Mouse (Mus musculus) fibroblast of lung, adult 2 months (primary cell): ENCODE measurements around the gene D2hgdh.

Experiments
- DNase-seq: peaks from one replicate; pipeline ENCODE4 v3.0.0-alpha.2; 2011; ENCODE audit warnings: low read depth

D2hgdh gene

DNA sequence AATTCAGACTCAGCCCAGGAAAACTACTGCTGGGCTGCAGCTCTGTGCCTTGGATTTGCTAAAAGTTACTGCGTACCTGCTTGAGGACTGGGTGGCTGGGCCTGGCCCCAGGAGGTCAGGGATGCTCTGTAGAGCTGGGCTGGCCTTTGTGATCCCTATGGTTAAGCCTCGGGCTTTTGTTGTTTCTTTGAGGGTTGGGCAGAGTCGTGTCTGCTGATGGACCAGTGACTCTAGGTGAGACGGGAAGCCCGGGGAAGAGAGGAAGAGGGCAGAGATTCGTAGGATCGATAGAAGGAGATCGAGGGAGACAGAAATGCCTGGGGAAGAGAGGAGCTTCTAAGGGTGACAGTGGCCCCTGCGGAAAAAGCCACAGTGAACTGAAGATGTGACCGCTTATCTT lies at the start of gene D2hgdh:
D2hgdh (plus strand) TSS at position 301 of the 400 bp plus-strand sequence.
- no peak for DNase-seq

DNA sequence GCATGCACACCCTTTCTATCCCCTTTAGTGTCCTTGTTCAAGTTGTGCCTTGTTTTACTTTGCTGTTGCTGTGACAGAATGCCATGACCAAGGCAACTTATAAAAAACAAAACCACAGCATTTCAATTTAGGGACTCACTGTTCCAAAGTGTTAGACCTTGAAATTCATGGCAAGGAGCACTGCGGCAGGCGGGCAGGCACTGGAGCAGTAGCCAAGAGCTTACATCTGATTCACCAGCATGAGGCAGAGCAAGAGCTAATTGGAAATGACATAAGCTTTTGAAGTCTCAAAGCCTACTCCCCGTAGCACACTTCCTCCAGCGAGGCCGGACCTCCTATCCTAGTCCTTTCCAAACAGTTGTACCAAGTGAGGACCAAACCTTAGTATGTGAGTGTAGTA lies 48.0 kb upstream of the D2hgdh start:
- no peak for DNase-seq

DNA sequence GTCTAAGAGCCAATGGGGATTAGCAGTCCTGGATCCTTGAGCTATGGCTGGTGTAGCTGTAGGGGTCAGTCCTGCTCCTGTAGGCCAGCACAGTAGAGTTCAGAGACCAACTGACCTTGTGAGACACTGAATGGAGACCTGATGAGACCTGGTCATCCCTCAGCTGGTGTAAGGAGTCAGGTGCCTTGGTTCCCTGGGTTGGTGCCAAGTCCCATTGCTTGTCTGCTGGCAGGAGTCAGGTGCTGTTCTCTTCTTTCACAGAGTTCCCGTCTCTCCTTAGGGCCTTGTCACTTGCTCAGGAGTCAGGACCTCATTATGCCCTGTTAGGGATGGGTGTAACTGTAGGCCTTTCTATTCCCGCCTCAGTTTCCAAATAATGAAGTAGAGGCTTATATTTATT lies 37.8 kb upstream of the D2hgdh start:
- DNase-seq, result no peak

DNA sequence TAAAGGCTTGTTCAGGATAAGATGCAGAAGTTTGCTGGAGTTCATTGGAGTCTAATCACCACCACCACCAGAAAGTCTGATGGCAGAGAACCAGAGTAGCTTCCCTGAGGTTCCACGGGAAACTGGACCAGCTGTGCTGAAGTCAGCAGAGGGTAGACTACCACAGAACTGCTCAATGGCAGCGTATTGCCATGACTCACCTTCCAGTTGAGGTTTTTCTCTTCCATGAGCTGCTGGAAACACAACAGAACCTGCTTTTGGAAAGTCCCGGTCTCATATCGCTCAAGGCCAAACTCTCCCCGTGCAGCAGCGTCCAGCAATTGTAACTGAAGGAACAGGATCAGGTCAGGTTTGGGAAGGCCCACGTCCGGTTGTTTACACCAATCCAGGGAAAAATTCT lies 30.2 kb upstream of the D2hgdh start:
- DNase-seq, result no peak

DNA sequence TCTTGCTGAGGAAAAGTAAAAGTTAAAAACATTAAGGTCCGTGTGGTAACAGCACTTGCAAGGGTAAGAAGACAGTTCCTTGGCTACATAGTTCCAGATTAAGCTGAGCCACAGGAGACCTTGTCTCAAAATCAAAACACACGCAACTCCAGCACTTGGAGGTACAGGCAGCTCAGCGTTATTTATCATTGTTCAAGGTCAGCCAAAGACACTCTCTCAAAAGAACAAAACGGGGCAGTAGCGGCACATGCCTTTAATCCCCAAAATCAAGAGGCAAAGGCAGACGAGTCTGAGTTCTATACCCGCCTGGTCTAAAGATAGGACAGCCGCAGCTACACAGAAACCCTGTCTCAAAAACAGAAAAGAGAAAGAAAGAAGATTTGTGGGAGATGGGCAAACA lies 28.8 kb upstream of the D2hgdh start:
- no peak for DNase-seq

DNA sequence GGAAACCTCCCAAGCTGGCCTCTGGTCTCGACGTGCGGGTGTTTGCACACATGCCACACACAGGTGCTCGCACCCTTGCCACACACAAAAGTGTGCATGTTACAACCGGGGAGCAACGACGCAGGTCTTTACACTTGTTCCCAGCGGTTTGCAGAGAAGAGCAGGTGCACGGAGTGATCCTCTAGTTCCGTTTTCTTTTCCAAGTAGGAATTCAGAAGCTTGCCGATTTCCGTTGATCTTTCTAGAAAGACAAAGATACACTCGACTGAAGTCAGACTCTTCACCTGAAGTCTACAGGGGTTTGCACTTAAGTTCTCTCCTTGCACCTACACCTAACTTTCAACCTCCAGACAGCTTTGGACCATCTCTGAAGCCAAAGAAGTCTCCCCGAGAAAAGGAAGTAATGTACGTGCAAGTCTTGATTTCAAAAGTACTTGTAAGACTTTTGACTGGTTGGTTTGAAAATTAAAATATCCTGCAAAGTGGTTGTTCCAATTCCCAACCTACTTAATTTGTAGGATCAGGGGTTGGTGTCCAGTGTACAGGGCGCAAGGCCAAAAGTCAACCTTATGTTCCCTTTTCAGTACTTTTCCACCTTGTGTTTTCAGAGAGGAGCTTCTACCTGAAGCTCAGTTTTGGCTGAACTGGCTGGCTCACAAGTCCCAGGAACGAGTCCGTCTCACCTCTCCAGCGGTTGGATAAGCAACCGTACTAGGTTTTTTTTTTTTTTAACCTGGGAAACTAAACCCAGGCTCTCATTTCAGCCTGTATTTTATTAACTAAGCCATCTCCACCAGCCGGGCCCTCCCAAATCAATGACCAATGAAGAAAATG lies 23.8 kb upstream of the D2hgdh start:
- DNase-seq, result no peak

DNA sequence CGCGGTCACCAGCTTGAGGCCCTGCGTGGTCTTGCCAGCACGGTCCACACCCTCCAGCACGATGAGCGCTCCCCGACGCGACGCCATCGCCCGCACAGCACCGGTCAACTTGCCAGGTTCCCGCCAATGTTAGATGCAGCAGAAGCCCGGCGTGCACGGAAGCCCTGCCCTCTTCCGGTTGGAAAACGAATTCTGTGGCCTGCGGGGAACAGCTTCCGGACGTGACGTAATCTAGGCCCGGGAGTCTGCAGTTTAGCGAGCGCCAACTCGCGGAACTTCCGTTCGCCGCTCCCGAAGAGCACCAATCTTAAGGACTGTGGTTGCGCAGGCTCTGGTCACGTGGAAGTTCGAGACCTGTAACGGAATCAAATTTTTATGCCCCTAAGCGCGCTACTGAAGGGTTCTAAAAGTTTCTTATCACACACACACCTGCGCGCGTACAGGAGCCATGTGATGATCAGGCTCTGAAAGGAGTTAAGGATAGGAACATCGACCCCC lies 22.9 kb upstream of the D2hgdh start, which contains the start of gene Dtymk:
Dtymk (minus strand) TSS at position 194 of the 498 bp plus-strand sequence.
- DNase-seq, result peak; percentile 92

DNA sequence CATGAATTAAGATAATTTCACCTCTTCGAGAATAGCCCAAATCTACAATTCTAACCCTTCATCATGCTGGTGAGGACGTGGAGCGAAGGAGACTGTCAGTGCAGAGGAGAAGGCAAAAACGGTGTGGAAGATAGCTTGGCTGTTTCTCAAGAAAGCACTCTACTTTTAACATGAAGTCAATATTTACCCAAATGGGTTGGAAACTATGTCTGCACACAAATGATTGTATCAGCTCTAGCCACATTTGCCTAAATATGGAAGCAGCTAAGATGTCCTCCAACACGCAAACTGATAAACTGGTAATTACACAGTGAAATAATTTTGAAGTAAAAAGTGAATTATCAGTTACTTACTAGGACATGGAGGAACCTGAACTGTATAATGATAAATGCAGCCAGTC lies 21.9 kb upstream of the D2hgdh start:
- DNase-seq, result no peak

DNA sequence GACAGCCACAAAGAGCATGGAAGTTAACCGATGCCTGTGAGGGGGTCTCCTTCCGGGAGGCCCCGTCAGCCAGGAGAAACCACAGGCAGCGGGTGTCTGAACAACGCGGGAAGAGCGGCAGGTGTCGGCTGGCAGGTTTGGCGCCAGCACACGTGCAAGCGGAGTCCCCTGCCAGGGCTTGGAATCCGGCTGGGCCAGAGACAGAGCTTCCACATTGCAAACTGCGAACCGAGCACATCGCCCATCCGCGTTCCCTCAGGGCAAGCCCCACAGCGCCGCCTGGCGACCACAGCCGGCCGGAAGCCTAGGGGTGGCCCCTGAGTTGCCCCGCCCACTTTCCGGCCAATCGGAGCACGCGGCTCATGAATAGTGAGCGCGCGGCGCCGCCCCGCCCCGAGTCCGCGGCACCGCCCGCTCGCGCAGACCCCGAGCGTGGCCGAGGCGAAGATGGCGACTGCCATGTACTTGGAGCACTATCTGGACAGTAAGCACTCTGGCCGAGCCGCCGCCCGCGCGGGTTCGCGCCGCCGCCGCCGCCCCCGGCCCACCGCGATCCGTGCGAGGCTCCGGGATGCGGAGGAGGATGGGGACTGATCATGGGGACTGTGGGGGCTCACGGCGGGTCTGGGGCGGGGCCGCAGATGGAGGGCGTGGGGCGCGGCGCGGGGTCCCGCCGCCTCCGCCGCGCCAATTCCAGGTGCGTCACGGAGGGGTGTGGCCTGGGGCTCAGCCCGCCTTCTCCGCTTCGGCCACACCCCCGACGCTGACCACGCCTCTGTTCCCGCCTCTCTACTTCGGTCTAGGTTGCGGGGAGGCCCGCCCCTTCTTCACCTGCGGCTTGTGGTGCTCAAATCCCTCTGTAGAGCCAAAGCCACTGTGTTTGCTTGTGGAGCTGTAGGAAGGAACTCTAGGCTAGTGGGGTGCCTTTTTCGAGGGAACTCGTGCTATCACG lies 20.9 kb upstream of the D2hgdh start, which contains the start of gene Ing5:
Ing5 (plus strand) TSS at position 410 of the 952 bp plus-strand sequence.
- DNase-seq, result peak; percentile 90

DNA sequence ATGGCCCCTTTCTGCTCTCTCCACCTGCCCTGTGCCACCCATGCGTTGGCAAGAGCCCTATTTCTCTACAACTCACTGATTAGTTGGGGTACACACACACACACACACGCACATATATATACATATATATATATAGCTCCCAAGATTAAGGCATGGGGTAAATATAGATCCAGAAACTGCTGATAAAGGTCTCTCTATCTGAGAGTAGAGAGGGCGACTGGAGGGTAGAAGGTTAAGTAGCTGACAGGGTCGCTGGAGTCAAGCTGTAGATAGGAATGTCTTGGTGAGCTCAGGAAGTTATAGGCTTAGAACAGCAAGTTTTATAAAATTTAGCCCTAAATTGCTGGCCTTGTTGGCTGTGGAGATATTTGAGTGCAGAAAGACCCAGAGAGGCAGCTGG lies 19.9 kb upstream of the D2hgdh start:
- no peak for DNase-seq

DNA sequence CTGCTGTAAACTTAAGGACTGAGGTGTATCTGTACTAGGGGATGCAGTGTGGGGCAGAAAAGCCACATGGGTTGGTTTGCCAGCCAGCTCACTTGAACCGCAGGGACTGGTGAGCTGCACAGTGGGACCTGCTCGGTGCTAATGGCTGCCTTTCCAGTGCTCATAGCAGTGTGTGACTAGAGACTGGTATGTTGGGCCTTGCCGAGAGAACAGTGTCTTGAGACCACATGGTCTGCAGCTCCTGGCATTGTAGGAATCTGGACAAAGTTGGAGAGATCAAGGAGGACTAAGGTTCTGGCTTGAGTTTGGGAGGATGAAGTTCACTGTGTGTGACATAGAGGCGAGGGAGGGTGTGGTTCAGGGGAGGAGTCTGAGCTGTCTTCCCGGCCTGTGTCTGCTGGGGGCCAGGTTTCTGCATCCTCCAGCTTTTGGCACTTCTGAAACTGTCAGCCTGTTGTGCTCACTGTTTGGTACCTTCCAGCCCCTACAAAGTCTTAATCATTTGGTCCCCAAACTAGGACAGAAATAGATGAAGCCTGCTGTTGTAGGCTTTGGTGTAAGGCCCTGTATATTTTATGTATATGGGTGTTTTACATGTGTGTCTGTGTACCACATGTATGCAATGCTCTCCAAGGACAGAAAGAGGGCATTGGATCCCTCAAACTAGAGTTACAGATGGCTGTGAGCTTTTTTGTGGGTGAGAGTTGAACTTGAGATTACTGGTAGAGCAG lies 19.3 kb upstream of the D2hgdh start:
- DNase-seq, result no peak

DNA sequence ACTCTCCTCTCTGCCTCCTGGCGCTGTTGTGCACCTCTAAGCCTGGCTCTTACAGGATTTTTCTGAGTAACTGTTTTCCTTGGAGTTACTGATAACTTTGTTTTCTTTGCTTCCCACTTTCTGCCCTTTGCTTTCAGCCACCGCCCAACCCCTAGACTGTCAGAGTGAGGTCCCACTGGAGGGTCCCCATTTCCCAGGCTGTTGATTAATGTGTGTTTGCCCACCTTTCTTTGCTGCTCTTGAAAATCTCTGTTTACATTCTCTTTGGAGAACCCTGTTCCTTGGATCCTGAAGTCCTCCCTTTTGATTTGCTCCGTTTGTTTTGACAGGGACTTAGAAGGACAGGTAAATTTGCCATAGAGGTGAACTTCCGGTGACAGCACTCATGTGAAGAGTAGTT lies 15.8 kb upstream of the D2hgdh start:
- DNase-seq, result no peak

DNA sequence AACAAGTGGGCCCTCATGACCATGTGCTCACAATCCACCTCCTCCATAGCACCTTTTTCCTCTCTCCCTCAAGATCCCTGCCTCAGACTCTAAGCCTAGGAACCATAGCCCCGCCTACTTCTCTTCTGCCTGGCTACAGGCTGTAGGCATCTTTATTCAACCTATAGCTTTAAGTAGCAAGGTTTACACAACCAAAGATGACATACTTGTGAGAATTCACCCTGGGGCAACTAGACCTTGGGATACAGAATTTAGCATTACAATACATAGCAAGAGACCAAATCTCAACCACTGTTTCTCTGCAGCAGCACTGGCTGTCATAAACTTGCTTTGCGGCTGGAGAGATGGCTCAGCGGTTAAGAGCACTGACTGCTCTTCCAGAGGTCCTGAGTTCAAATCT lies 14.7 kb upstream of the D2hgdh start:
- DNase-seq, result no peak

DNA sequence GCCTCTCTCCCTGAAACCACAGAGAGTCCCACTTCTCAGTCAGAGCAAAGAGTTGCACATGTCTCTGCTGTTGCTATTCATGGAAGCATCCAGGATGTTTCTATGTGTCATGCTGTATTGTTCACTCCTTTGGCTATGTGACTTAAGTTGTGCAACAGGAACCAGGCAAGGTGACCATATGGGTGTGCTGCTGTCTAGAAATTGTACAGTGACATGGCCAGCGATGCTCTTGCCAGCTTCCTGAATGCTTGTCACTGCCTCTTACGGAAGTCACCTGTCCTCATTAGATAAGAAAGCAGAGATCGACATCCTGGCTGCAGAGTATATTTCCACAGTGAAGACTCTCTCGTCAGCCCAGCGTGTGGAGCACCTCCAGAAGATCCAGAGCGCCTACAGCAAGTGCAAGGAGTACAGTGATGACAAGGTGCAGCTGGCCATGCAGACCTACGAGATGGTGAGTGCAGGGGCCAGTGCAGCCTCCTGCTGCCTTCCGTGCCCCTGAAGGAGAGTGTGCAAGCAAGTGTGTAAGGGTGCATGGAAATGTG lies 13.1 kb upstream of the D2hgdh start:
- no peak for DNase-seq

DNA sequence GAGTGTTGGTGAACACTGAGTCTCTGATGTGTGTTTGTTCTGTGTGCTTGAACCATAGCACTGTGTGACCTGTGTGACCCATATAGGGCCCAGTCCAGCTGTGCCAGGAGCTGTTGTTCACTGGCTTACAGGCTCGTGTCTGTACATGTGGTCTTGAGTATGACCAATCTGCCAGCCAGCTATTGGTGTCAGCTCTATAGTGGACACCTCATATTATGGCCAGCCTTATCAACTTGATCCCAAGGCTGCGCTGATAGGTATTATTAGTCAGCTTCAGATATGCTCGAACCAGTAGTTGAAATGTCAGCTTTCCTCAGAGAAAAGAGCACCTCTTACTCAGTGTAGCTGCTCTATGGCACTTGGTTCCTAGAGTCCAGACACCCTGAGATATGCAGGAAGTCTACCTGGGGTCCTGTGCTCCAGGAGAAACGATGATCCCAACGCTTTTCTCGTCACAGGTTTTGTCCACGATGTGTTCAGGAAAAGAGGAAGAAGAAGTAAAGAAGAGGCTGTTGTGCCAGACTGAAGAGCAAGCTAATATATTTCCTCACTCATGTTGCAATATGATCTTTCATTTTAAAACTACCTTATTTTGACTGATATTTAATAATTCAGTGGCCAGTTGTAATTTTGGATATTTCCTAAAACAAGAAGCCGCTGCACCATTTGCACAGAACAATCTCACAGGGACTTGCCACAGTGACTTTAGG lies 6.7 kb upstream of the D2hgdh start:
- DNase-seq, result no peak

DNA sequence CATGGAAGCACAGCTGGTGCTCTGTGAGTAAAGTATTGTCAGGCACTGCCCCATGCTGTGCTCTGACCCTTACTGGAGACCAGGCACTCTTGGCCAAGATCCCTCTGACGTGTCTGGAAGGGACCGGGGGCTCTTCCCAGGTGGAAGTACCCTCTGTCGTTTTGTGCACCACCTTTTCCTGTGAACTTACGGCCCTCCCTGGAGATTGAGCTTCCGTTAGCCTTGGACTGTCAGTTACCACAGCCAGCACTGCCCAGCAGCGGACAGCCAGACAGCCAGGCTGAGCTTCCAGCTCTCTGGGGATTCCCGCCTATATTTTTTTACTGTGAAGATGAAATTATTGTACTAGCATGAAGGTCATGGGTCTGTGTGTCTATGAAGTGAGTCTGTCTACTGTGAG lies 6.0 kb upstream of the D2hgdh start:
- DNase-seq, result no peak

DNA sequence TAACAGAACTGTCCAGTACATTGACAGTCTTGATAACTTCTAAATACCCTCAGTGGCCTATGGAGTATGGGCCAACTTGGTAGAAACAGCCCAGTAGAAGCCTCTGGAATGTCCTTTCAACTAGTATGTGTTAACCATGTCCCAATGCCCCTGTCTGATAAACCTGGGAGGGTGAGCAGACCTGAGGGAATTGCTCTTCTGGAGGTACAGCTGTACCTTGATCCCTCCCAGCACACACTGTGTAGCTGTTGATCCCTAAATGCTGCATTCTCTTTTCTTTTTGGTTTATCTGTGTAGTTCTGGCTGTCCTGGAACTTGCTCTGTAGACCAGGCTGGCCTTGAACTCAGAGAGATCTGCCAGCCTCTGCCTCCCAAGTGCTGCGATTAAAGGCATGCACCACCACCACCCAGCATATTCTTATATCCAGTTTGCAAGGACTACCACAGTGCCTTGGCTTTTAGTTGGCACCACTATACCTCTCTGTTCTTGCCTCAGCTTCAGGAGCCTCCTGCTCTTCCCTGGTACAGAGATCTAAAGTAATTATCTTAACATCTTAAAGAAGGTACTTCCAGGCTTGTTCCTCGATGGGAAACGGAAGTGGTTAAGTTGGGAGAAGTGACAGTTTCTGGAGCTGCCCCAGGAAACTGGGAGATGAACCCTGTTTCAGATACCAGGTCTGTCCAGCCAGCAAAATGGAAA lies 763 bp upstream of the D2hgdh start:
- no peak for DNase-seq

DNA sequence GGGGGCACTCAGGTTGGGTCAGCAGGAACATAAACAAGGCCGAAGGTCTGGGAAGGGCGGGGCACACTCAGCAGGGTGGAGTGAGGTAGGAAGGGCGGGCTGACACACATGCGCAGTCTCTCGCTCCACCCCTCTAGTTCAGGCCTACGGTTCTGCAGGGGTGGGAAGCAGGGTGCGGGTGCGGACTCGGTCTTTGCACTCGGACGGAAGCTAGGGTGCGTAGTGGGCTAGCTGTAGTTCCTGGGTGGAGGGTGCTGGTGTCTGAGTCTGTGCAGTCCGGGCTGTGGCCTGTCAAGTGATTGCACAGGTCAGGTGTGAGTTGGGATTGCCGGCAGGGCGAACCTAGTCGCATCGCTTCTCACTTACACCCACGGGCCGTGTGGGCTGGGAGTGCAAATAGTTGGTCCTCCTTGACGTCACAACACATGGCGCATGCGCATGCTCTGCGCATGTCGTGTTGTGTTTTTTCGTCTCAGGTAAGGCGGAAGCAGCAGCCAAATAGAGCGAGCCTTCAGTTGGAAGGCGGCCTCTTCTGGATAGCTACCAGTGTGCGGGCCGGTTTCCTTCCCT lies 481 bp downstream of the D2hgdh start:
- peak; percentile 94 for DNase-seq

DNA sequence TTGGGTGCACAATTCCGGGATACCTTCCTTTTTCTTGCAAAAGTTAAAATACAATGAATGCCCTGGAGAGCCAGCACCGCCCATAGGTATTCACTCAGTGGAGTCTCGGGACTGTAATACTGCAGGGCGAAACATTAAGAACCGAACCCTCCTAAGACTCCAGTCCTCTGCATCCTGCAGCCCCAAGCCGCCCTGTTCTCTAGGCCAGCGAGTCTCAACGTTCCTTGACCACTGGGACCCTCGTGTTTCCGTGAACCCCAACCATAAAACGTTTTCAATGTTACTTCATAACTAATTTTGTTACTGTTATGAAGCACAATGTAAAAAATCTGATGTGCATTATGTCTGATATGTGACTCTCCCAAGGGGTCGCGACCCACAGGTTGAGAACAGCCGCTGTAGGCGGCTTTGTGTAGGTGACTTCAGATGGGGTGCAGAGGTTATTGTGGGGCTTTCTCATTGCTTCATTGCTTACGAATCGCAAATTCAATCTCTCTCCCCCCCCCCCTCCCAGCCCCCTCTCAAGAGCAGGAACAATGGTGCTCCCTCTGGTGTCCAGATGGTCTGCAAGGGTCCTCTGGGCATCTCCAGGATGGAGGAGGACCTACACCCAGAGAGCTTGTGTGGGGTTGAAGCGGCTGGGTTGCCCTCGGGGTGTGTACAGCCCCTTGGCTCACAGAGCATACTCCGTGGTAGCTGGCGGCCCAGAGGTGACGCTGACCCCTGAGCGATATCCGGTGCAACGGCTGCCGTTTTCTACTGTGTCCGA lies 1.2 kb downstream of the D2hgdh start:
- DNase-seq, result no peak

DNA sequence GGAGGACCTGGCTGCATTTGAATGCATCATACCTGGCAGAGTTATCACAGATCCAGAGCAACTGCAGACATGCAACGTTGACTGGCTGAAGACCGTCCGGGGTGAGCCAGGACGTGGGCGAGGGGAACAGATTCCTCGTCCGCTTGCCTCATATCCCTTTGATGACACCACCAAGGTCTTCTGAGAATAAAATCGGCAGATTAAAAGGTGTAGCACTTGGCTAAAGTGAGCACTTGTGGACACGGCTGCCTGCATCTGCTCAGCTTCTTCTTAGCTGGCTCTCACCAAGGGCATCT lies 1.8 kb downstream of the D2hgdh start:
- DNase-seq, result no peak
